Mouse (Mus musculus): ENCODE results near the gene Astn1. TPM values are rescaled to one million over a fixed set of nuclear protein-coding genes. Genes with fewer than 3 reads are reported as not detected.

Astn1 gene
- polyA plus RNA-seq, 1 experiment from 2014 or later: 0.33 TPM

DNA sequence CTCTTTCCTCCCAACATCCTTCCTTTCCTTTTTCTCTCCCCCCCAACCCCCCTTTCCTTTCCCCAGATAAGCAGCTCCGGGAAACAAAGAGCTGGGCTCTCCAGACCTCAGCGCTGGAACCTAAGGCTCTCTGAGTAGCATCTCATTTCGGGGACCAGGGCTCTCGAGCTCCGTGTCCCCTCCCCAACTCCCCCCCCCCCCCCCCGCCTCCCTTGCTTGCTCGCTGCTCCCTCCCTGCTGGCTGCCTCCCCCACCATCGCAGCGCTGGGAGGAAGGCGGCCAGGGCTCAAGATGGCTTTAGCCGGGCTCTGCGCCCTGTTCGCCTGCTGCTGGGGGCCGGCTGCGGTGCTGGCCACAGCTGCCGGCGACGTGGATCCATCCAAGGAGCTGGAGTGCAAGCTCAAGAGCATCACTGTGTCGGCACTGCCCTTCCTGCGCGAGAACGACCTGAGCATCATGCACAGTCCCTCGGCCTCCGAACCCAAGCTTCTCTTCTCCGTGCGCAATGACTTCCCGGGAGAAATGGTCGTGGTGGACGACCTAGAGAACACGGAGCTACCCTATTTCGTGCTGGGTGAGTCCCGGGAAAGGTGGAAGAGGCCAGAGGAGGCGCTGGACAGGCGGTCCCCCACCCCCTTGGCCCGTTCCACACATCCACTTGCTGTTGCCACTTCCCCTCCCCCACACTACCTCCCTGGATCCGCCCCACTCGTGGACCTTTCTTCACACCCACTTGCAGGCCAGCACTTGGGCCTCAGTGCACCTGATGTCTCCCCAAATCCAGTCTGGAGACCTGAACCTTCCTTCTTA is 424 bp downstream of the Astn1 start:
- Histone ChIP-seq H3K4me2 (ENCODE audit: low read depth, low read length) (peak overlapping the region; percentile 52), H3K4me3 (ENCODE audit: low read length) (peak overlapping the region; percentile 30), H3K27ac (ENCODE audit: low read length) (no peak overlapping the region), H3K27me3 (ENCODE audit: control insufficient read depth, insufficient read depth, low read depth, low read length) (peaks cover 14% of the 10 kb centered on the region), H3K36me3 (ENCODE audit: control insufficient read depth, insufficient read depth, low read length) (no peaks in the 10 kb centered on the region), H3K9me3 (ENCODE audit: control insufficient read depth, low read length) (no peaks in the 10 kb centered on the region), H3K4me1 (replicated peaks; ENCODE audit: control insufficient read depth, insufficient read depth, low read length) (0 out of 2 replicates have a peak, but pooled peaks cover 5% of the 10 kb centered on the region), H3K9ac (ENCODE audit: low read length) (no peak overlapping the region; the same call in 1 of the 2 replicates)
- no peak for ATAC-seq (ENCODE audit: low read depth)
- under 1% methylated on average over 34 of the region's 37 CpGs for WGBS

DNA sequence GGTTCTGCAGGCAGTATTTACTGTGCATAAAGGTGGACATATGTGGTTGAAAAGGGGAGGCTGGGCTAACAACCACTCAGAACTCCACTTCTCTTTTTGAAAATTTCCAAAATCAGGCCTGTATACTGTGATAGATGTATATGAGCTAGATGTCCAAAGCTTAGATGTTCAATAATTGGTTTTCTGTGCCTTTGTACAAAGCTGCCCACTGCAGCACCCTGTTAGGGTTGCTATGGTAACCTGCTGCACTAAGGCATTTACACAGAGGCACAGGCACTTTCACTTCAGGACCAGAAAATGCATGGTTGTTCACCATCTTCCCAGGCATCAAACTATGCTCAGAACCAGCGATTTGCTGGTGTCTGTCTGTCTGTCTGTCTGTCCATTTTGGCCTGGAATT is 2.4 kb downstream of the Astn1 start:
- Histone ChIP-seq H3K27ac (ENCODE audit: low read length) (no peak overlapping the region), H3K4me3 (ENCODE audit: low read length) (no peak overlapping the region), H3K4me1 (replicated peaks; ENCODE audit: control insufficient read depth, insufficient read depth, low read length) (0 out of 2 replicates have a peak, but pooled peaks cover 5% of the 10 kb centered on the region), H3K4me2 (ENCODE audit: low read depth, low read length) (no peak overlapping the region), H3K9ac (ENCODE audit: low read length) (no peak overlapping the region), H3K36me3 (ENCODE audit: control insufficient read depth, insufficient read depth, low read length) (no peaks in the 10 kb centered on the region), H3K9me3 (ENCODE audit: control insufficient read depth, low read length) (no peaks in the 10 kb centered on the region), H3K27me3 (ENCODE audit: control insufficient read depth, insufficient read depth, low read depth, low read length) (peaks cover 14% of the 10 kb centered on the region)
- 40% methylated on average over 1 of the region's 1 CpGs for WGBS
- no peak for ATAC-seq (ENCODE audit: low read depth)

DNA sequence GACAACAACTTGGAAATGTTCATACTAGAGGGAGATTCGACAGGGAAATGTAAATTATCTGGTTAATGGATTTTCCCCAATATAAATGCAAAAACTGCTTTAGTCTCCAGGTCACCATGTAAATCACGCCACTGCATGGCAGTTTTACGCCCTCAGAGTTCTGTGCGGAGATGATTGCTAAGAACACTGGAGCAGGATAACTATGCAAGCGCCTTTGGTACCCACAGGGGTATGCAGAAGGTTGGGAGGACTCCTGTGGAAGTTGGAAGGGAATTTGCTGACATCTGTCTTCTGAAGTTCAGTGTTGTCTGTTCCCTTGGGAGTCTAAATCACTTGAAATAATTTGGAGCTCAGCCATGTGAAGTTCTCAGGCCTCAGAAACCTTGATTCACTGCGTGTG is 20.2 kb downstream of the Astn1 start:
- Histone ChIP-seq H3K9ac (ENCODE audit: low read length) (no peak overlapping the region), H3K4me2 (ENCODE audit: low read depth, low read length) (no peak overlapping the region), H3K36me3 (ENCODE audit: control insufficient read depth, insufficient read depth, low read length) (no peaks in the 10 kb centered on the region), H3K4me3 (ENCODE audit: low read length) (no peak overlapping the region), H3K9me3 (ENCODE audit: control insufficient read depth, low read length) (no peaks in the 10 kb centered on the region), H3K27me3 (ENCODE audit: control insufficient read depth, insufficient read depth, low read depth, low read length) (no peaks in the 10 kb centered on the region), H3K4me1 (replicated peaks; ENCODE audit: control insufficient read depth, insufficient read depth, low read length) (no peaks in the 10 kb centered on the region), H3K27ac (ENCODE audit: low read length) (no peak overlapping the region)
- 69% methylated on average over 6 of the region's 6 CpGs for WGBS
- no peak for ATAC-seq (ENCODE audit: low read depth)

GRCm38 (mm10) chr1:158383210-158383609 is 21.1 kb downstream of the Astn1 start:
- no peaks in the 10 kb centered on the region for H3K4me1 ChIP-seq (replicated peaks; ENCODE audit: control insufficient read depth, insufficient read depth, low read length)
- no peak for ATAC-seq (ENCODE audit: low read depth)
- no peaks in the 10 kb centered on the region for H3K36me3 ChIP-seq (ENCODE audit: control insufficient read depth, insufficient read depth, low read length)
- no peak overlapping the region for H3K9ac ChIP-seq (ENCODE audit: low read length)
- no peak overlapping the region for H3K4me2 ChIP-seq (ENCODE audit: low read depth, low read length)
- no peak overlapping the region for H3K4me3 ChIP-seq (ENCODE audit: low read length)
- no peaks in the 10 kb centered on the region for H3K27me3 ChIP-seq (ENCODE audit: control insufficient read depth, insufficient read depth, low read depth, low read length)
- WGBS: 78% methylated on average over 3 of the region's 3 CpGs
- H3K27ac ChIP-seq (ENCODE audit: low read length): no peak overlapping the region
- H3K9me3 ChIP-seq (ENCODE audit: control insufficient read depth, low read length): no peaks in the 10 kb centered on the region

DNA sequence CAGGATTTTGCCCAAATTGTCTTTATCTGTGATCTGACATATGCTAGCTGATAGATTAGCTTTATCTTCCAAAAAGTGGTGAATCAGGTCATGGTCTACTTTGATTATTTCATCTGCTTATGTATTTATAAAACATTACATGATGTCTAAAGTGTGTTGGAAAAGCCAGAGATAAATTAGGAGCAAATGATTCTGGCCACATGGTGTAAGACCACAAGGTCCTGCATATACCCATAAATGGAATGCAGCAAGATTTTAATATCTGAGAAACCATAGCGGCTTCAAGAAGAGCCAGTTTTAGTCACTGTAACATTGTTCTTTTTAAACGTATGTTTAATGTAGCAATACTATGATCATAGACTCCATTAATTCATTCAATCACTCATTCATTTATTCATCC is 23.2 kb downstream of the Astn1 start:
- Histone ChIP-seq H3K4me2 (ENCODE audit: low read depth, low read length) (no peak overlapping the region), H3K9ac (ENCODE audit: low read length) (no peak overlapping the region), H3K27me3 (ENCODE audit: control insufficient read depth, insufficient read depth, low read depth, low read length) (no peaks in the 10 kb centered on the region), H3K4me1 (replicated peaks; ENCODE audit: control insufficient read depth, insufficient read depth, low read length) (no peaks in the 10 kb centered on the region), H3K4me3 (ENCODE audit: low read length) (no peak overlapping the region), H3K9me3 (ENCODE audit: control insufficient read depth, low read length) (no peaks in the 10 kb centered on the region), H3K27ac (ENCODE audit: low read length) (no peak overlapping the region), H3K36me3 (ENCODE audit: control insufficient read depth, insufficient read depth, low read length) (no peaks in the 10 kb centered on the region)
- 0 out of 2 replicates have a peak, but pooled peaks have one; percentile 28 for ATAC-seq (ENCODE audit: low read depth)
- 58% methylated on average over 2 of the region's 2 CpGs for WGBS

DNA sequence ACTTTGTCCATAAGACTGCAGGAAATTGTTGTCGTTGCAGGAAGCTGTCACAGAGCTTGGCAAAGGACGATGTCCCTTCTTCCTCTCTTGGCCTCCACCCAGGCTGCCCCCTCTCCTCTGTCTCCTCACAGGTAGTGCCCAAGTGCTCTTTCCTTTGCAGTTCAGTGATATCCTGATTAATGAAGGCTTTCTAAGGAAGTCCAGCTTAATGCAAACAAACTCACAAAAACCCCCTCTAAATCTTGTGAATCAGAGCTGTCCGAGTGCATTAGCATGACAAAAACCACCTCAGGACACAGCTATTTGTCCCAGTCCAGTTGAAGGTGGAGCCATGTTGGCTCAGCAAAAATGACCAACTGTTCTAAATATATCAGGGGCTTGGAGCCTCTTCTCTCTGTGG is 24.7 kb downstream of the Astn1 start:
- Histone ChIP-seq H3K4me2 (ENCODE audit: low read depth, low read length) (no peak overlapping the region), H3K36me3 (ENCODE audit: control insufficient read depth, insufficient read depth, low read length) (no peaks in the 10 kb centered on the region), H3K4me1 (replicated peaks; ENCODE audit: control insufficient read depth, insufficient read depth, low read length) (no peaks in the 10 kb centered on the region), H3K27me3 (ENCODE audit: control insufficient read depth, insufficient read depth, low read depth, low read length) (no peaks in the 10 kb centered on the region), H3K9me3 (ENCODE audit: control insufficient read depth, low read length) (no peaks in the 10 kb centered on the region), H3K4me3 (ENCODE audit: low read length) (no peak overlapping the region), H3K27ac (ENCODE audit: low read length) (no peak overlapping the region), H3K9ac (ENCODE audit: low read length) (no peak overlapping the region)
- ATAC-seq (ENCODE audit: low read depth): no peak
- WGBS: 24% methylated on average over 3 of the region's 3 CpGs

GRCm38 (mm10) chr1:158388995-158389394 is 26.9 kb downstream of the Astn1 start:
- H3K9ac ChIP-seq (ENCODE audit: low read length): no peak overlapping the region
- no peaks in the 10 kb centered on the region for H3K36me3 ChIP-seq (ENCODE audit: control insufficient read depth, insufficient read depth, low read length)
- no peaks in the 10 kb centered on the region for H3K27me3 ChIP-seq (ENCODE audit: control insufficient read depth, insufficient read depth, low read depth, low read length)
- no peak overlapping the region for H3K4me3 ChIP-seq (ENCODE audit: low read length)
- no peak overlapping the region for H3K27ac ChIP-seq (ENCODE audit: low read length)
- no peak overlapping the region for H3K4me2 ChIP-seq (ENCODE audit: low read depth, low read length)
- H3K9me3 ChIP-seq (ENCODE audit: control insufficient read depth, low read length): no peaks in the 10 kb centered on the region
- ATAC-seq (ENCODE audit: low read depth): no peak
- H3K4me1 ChIP-seq (replicated peaks; ENCODE audit: control insufficient read depth, insufficient read depth, low read length): no peaks in the 10 kb centered on the region
- WGBS: 80% methylated on average over 4 of the region's 4 CpGs

GRCm38 (mm10) chr1:158390693-158391092 is 28.6 kb downstream of the Astn1 start:
- 61% methylated on average over 4 of the region's 4 CpGs for WGBS
- no peak overlapping the region for H3K9ac ChIP-seq (ENCODE audit: low read length)
- H3K27ac ChIP-seq (ENCODE audit: low read length): no peak overlapping the region
- ATAC-seq (ENCODE audit: low read depth): no peak
- H3K9me3 ChIP-seq (ENCODE audit: control insufficient read depth, low read length): no peaks in the 10 kb centered on the region
- H3K4me3 ChIP-seq (ENCODE audit: low read length): no peak overlapping the region
- no peak overlapping the region for H3K4me2 ChIP-seq (ENCODE audit: low read depth, low read length)
- no peaks in the 10 kb centered on the region for H3K36me3 ChIP-seq (ENCODE audit: control insufficient read depth, insufficient read depth, low read length)
- H3K27me3 ChIP-seq (ENCODE audit: control insufficient read depth, insufficient read depth, low read depth, low read length): no peaks in the 10 kb centered on the region
- H3K4me1 ChIP-seq (replicated peaks; ENCODE audit: control insufficient read depth, insufficient read depth, low read length): no peaks in the 10 kb centered on the region

- no peaks in the 10 kb centered on the region for H3K27me3 ChIP-seq (ENCODE audit: control insufficient read depth, insufficient read depth, low read depth, low read length)
- no peak for ATAC-seq (ENCODE audit: low read depth)
- no peak overlapping the region for H3K4me2 ChIP-seq (ENCODE audit: low read depth, low read length)
- no peaks in the 10 kb centered on the region for H3K9me3 ChIP-seq (ENCODE audit: control insufficient read depth, low read length)
- WGBS: 89% methylated on average over 2 of the region's 2 CpGs
- no peak overlapping the region for H3K4me3 ChIP-seq (ENCODE audit: low read length)
- no peak overlapping the region for H3K27ac ChIP-seq (ENCODE audit: low read length)
- H3K36me3 ChIP-seq (ENCODE audit: control insufficient read depth, insufficient read depth, low read length): no peaks in the 10 kb centered on the region
- H3K4me1 ChIP-seq (replicated peaks; ENCODE audit: control insufficient read depth, insufficient read depth, low read length): no peaks in the 10 kb centered on the region
- H3K9ac ChIP-seq (ENCODE audit: low read length): no peak overlapping the region
Measured at GRCm38 (mm10) chr1:158397058-158397457, 35.0 kb downstream of the Astn1 start.
